Mouse (Mus musculus) kidney, adult 2 months (tissue): ENCODE measurements around the gene Adamts17. TPM values are rescaled to one million over a fixed set of nuclear protein-coding genes. Genes with fewer than 3 reads are reported as not detected.

ENCODE experiments used
- DNase-seq: peaks from one replicate; pipeline ENCODE4 v3.0.0; 2021
- H3K27ac ChIP-seq: fragments of 200-500 bp; 2 replicates; pipeline ENCODE4 v1.5.1; 2012; ENCODE audit warnings: low read depth, low read length, control low read depth, inconsistent platforms; ENCODE audit not compliant: insufficient read depth
- H3K27me3 ChIP-seq: fragments of 200-500 bp; replicated peaks from 2 replicates; pipeline ENCODE4 v1.6.1; 2012; ENCODE audit warnings: mild to moderate bottlenecking, moderate library complexity, low read length, inconsistent platforms; ENCODE audit not compliant: control insufficient read depth, insufficient read depth
- H3K36me3 ChIP-seq: fragments of 200-500 bp; 2 replicates; pipeline ENCODE4 v1.6.1; 2012; ENCODE audit warnings: mild to moderate bottlenecking, moderate library complexity, low read length, inconsistent platforms; ENCODE audit not compliant: control insufficient read depth, insufficient read depth
- H3K4me1 ChIP-seq: fragments of 200-500 bp; 2 replicates; pipeline ENCODE4 v1.6.1; 2011; ENCODE audit warnings: low read length; ENCODE audit not compliant: control insufficient read depth, insufficient read depth
- H3K4me3 ChIP-seq: fragments of 200-500 bp; 2 replicates; pipeline ENCODE4 v1.5.1; 2011; ENCODE audit warnings: mild to moderate bottlenecking, low read depth, low read length, control low read depth; ENCODE audit not compliant: insufficient read depth
- CTCF ChIP-seq: fragments of 200-500 bp; conservative IDR thresholded peaks from 2 replicates; pipeline ENCODE4 v1.5.1; 2011; ENCODE audit warnings: low read depth, mild to moderate bottlenecking, control low read depth, low read length, moderate library complexity, mixed read lengths; ENCODE audit not compliant: insufficient read depth, insufficient read length
- POLR2A ChIP-seq: fragments of 200-500 bp; IDR thresholded peaks from one replicate; pipeline ENCODE4 v1.6.1; 2011; ENCODE audit warnings: low read depth, low read length, control low read depth
- WGBS: fragments of 180-500 bp; shearing (Covaris S2); methylation state at CpG from one replicate; pipeline ENCODE4 v1.1.7; 2018; 5-methylcytosine and 5-hydroxymethylcytosine counted together
- polyA plus RNA-seq: library from polyadenylated mRNA; depleted of rRNA; stranded (reverse); fragments of >200 nt; gene quantifications from 2 replicates; pipeline ENCODE4 v1.2.3, GENCODE M21; 2012

Adamts17 gene
- polyA plus RNA-seq, 1 experiment, result 0.17 TPM

DNA sequence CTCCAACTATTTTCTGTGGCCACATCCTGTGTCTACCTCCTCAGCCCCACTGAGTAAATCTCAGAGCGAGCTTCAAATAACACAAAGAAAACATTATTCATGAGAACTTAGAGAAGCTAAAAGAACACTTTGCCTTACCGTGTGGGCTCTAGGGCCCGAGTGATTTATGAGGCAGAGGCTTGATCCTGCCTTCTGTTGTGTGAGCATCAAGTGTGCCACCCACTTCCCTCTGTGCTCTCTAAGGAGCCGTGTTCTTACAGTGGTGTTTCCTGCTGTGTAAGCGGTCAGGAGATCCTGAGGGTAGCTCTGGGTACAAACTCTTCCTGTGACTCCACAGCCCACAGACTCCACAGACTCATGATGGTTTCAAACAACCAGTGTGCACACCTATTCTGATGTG lies 35.7 kb upstream of the Adamts17 start:
- no peaks in the 10 kb centered on the region for H3K27me3 ChIP-seq
- DNase-seq, result no peak
- WGBS, result 35% methylated on average over 5 of the region's 5 CpGs
- TF ChIP-seq CTCF (no peak), POLR2A (no peak)
- no peak overlapping the region for H3K4me3 ChIP-seq
- no peaks in the 10 kb centered on the region for H3K36me3 ChIP-seq
- no peak overlapping the region for H3K27ac ChIP-seq
- H3K4me1 ChIP-seq, result no peaks in the 10 kb centered on the region

DNA sequence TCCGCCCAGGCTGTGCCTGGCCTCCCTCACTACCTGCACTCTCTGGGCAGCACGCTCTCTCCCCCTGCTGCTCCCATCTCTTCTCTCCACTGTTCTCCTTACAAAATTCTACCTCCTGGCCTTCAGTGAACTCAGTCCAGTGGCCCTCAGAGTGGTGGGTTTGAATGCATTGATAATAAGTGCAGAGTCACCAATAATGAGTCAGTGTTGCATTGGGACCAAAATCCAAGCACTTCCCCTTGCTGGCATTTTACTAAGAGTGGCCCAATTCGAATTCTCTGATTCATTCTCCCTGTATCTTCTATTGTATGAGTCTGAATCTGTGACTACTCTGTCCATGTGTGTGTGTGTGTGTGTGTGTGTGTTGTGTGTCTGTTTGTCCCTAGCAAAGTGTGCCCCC lies 32.7 kb upstream of the Adamts17 start:
- H3K27ac ChIP-seq, result no peak overlapping the region
- H3K4me1 ChIP-seq, result no peaks in the 10 kb centered on the region
- H3K4me3 ChIP-seq, result no peak overlapping the region
- 86% methylated on average over 3 of the region's 3 CpGs for WGBS
- no peaks in the 10 kb centered on the region for H3K36me3 ChIP-seq
- TF ChIP-seq POLR2A (no peak), CTCF (no peak)
- DNase-seq, result no peak
- H3K27me3 ChIP-seq, result no peaks in the 10 kb centered on the region

DNA sequence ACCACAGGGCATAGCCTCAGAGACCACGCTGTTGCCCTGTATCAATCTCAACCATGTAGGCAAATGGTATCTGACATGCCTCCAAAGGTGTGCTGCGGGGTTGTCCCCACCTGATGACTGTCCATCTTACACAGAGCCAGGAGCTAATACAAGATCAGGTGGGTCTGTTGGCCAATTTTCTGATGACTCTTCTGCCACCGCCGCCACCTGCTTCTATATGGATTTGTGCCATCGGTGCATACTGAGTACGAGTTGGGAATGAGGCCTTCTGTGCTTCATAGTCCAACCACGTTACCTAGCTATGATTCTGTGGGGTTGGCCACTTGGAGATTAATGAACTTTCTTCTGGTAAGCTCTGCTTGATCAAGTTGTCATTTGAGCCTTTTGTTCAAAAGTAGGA lies 29.1 kb upstream of the Adamts17 start:
- H3K27me3 ChIP-seq, result no peaks in the 10 kb centered on the region
- no peaks in the 10 kb centered on the region for H3K36me3 ChIP-seq
- no peak overlapping the region for H3K4me3 ChIP-seq
- TF ChIP-seq CTCF, result no peak
- no peak for TF ChIP-seq POLR2A
- DNase-seq, result no peak
- whole genome bisulfite sequencing, result 94% methylated on average over 7 of the region's 7 CpGs
- H3K4me1 ChIP-seq, result no peaks in the 10 kb centered on the region
- H3K27ac ChIP-seq, result no peak overlapping the region

DNA sequence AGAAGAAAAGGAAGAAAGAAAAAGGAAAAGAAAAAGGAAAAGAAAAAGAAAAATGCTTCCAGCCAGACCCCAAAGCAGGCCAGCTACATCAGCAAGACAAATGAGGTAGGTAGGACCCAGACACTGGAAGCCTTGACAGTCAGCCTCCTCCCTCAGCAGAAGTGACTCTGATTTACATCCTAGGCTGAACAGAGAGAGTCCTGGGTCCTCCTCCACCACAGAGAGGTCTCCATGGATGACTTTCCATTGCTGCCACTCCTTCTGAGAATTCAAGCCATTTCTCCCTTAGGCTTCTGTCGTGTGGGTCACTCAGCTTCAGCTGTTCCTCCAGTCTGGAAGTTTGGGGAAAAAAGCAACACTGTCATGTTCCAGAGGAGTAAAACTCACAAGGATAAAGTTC lies 28.2 kb upstream of the Adamts17 start:
- no peaks in the 10 kb centered on the region for H3K36me3 ChIP-seq
- DNase-seq, result no peak
- TF ChIP-seq POLR2A (no peak), CTCF (no peak)
- 31% methylated on average over 1 of the region's 1 CpGs for WGBS
- no peaks in the 10 kb centered on the region for H3K4me1 ChIP-seq
- H3K27ac ChIP-seq, result no peak overlapping the region
- no peak overlapping the region for H3K4me3 ChIP-seq
- no peaks in the 10 kb centered on the region for H3K27me3 ChIP-seq

DNA sequence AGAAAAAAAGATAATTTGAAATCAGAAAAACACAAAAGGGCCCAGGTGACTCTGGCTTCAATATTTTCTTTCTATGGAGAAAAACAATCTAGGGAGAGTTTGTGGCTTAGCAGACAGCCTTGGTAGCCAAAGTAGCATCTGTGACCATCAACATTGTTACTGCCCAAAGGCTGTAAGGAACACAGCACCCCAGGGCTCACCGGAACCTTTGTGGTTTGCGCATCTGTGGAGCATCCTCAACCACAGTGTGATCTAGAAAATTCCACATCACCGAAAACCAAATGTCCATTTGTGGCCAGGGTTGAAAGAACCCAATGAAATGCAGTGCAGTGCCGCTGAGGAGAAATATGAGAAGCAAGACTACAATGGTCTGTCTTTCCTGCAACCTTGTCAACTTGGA lies 27.2 kb upstream of the Adamts17 start:
- WGBS, result 74% methylated on average over 4 of the region's 4 CpGs
- Histone ChIP-seq H3K4me3 (no peak overlapping the region), H3K4me1 (no peaks in the 10 kb centered on the region), H3K36me3 (no peaks in the 10 kb centered on the region), H3K27ac (no peak overlapping the region), H3K27me3 (no peaks in the 10 kb centered on the region)
- TF ChIP-seq POLR2A (no peak), CTCF (no peak)
- no peak for DNase-seq

DNA sequence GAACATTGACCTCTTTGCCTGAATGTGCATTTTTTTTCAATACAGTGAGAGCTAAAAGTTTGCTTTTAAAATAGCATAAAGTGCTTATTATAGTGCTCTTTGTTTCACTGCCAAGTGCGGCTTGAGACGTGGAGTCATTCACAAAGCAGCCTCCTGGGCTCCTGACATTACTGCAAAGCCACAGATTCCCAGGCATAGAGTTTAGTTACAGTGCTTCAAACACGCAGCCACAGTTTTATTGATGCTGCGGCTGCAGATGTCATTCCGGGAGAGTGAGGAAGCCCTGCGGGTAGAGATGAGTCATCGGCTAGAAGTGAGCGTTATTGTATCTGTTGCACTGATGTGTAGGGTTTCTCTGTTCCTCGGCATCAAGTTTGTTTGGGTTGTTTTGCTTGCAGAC lies 26.8 kb upstream of the Adamts17 start:
- no peak overlapping the region for H3K27ac ChIP-seq

DNA sequence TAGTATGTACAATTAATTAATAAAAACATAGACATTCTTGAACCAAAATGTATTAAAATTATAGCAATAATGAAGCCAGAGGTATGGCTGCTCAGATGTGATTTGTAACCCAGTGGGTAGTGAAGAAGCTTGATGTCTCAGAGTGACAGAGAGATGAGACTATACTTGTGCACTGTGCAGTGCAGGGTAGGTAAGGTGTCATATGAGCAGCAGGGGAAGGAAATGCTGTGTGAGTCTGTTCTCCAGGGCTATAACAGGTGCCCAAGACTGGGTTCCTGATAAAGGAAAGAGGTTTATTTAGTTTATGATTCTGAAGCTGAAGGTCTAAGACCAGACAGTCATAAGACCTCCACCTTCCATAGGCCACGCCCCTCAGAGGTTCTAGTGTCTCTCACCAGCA lies 26.4 kb upstream of the Adamts17 start:
- Histone ChIP-seq H3K4me1 (no peaks in the 10 kb centered on the region), H3K36me3 (no peaks in the 10 kb centered on the region), H3K4me3 (no peak overlapping the region), H3K27me3 (no peaks in the 10 kb centered on the region), H3K27ac (no peak overlapping the region)
- no peak for DNase-seq
- 89% methylated on average over 1 of the region's 1 CpGs for WGBS
- TF ChIP-seq POLR2A (no peak), CTCF (no peak)

More for the DNA sequence above, 26.8 kb upstream of the Adamts17 start:
- Histone ChIP-seq H3K4me1 (no peaks in the 10 kb centered on the region), H3K36me3 (no peaks in the 10 kb centered on the region), H3K4me3 (no peak overlapping the region), H3K27me3 (no peaks in the 10 kb centered on the region)
- DNase-seq, result no peak
- no peak for TF ChIP-seq CTCF
- TF ChIP-seq POLR2A, result no peak
- 28% methylated on average over 9 of the region's 9 CpGs for WGBS

DNA sequence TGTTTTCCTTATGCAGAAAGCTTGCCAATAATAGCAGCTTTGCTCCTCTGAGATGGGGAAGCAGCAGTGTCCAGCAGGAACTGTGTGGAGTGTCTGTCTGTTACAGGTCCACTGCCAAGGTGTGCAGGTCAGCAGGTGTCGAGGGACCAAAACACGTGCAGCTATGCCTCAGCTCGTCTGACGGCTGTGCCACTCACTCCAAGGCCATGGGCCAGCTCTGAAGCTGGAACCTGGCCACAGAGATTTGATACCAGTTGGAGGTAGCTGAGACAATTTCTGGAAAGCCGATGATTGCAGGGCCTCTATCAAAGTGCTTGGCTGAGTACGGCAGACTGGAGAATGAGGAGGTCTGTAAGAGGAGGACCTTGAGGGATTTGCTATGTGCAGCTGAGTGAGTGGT lies 24.0 kb upstream of the Adamts17 start:
- TF ChIP-seq POLR2A (no peak), CTCF (no peak)
- no peak for DNase-seq
- Histone ChIP-seq H3K36me3 (no peaks in the 10 kb centered on the region), H3K27ac (no peak overlapping the region), H3K4me3 (no peak overlapping the region), H3K27me3 (no peaks in the 10 kb centered on the region), H3K4me1 (no peaks in the 10 kb centered on the region)
- WGBS, result 93% methylated on average over 6 of the region's 6 CpGs
